Mouse (Mus musculus) cerebellum, adult 2 months (tissue): ENCODE data around the gene Tbc1d5.

Source experiments
- CTCF ChIP-seq: fragments of 200-500 bp; IDR thresholded peaks from 2 replicates; pipeline ENCODE4 v1.5.1; 2011; ENCODE audit warnings: low read depth, mild to moderate bottlenecking, control low read depth, low read length, moderate library complexity, borderline replicate concordance; ENCODE audit not compliant: insufficient read depth
- POLR2A ChIP-seq: fragments of 200-500 bp; IDR thresholded peaks from 2 replicates; pipeline ENCODE4 v1.6.1; 2011; ENCODE audit warnings: low read length, control low read depth, borderline replicate concordance; ENCODE audit not compliant: insufficient read depth

GRCm38 (mm10) chr17:50763407-50763806 lies 415.7 kb downstream of the Tbc1d5 start:
- no peak for TF ChIP-seq CTCF
- no peak for TF ChIP-seq POLR2A
